Mouse (Mus musculus): ENCODE measurements around the gene Klf6.

Gene Klf6

GRCm38 (mm10) chr13:5861157-5862002, at the start of gene Klf6:
Klf6 (plus strand) TSS chr13:5861482.
- DNase-seq (ENCODE audit: low read depth, low spot score) = peak; percentile 99

GRCm38 (mm10) chr13:5813433-5813832, 47.8 kb upstream of the Klf6 start:
- DNase-seq (ENCODE audit: low read depth, low spot score) = no peak

DNA sequence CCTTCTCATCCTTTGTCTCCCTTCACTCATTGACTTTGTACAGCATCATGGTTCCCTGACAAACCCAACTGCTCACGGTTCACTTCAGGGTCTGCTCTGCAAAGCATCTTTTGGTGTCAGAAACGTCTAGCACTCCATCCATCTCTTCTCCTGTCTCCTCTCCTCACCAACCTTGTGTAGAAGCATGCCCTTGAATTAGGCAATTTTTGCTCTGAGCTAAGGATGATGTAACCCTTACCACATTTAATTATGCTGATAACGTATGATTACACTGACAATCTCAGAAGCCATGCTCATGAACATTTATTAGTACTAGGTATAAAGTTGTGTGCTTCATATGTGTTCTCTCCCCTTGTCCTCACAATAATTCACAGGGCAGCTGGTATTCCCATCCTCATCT, 44.0 kb upstream of the Klf6 start:
- DNase-seq (ENCODE audit: low read depth, low spot score) = no peak

- no peak for DNase-seq (ENCODE audit: low read depth, low spot score)
These were observed 42.1 kb upstream of the Klf6 start for GRCm38 (mm10) chr13:5819173-5819572.

- no peak for DNase-seq (ENCODE audit: low read depth, low spot score)
These were observed 38.7 kb upstream of the Klf6 start for GRCm38 (mm10) chr13:5822586-5822985.

- no peak for DNase-seq (ENCODE audit: low read depth, low spot score)
These were observed 38.1 kb upstream of the Klf6 start for GRCm38 (mm10) chr13:5823150-5823549.

- no peak for DNase-seq (ENCODE audit: low read depth, low spot score)
These were observed 37.0 kb upstream of the Klf6 start for GRCm38 (mm10) chr13:5824189-5824815.

DNA sequence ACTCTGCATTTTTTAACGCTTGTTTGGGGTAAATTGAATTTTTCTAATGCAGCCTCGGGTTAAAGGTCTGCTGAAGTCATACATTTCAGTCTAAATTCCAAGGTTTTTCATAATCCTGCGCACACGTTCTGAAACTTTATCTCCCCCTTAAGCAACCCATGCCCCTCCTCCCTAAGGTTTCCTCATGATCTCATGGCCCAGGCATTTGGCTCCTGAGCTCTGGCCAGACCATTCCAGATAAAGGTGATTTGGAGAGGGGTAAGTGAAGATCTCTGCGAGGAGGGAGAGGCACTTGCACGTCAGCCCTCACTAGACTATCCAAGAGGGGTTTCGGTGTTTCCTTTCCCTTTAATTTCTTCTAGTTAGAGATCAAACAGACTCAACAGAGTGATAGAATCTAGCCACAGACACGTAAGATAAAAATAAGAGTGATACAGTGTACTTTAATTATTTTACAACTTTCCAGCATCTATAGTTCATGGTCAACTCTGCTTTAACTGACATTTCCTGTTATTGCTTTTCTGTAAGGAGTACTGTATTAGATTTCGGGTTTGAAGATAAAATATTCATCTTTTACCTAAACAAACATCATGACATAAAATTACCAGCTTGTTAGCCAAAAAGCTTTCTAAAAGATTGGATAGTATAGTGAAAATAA, 35.0 kb upstream of the Klf6 start:
- no peak for DNase-seq (ENCODE audit: low read depth, low spot score)

DNA sequence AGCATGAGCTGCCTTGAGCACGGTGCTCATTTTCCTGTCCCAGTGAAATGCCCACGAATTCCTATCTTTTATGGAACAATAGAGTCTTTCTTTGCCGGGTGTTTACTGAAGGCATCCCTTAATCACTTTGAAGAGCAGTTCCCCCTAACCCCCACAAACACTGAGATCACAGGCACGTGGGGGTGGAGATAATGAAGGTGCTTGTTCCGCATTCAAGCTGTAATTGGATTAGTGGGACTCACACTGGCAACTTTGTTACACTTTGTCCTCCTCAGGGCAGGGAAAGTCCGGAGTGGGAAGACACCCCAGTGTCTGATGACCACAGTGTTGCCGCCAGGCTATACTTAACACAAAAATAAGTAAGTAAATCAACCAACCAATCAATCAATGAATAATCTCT, 29.3 kb upstream of the Klf6 start:
- DNase-seq (ENCODE audit: low read depth, low spot score) = no peak

DNA sequence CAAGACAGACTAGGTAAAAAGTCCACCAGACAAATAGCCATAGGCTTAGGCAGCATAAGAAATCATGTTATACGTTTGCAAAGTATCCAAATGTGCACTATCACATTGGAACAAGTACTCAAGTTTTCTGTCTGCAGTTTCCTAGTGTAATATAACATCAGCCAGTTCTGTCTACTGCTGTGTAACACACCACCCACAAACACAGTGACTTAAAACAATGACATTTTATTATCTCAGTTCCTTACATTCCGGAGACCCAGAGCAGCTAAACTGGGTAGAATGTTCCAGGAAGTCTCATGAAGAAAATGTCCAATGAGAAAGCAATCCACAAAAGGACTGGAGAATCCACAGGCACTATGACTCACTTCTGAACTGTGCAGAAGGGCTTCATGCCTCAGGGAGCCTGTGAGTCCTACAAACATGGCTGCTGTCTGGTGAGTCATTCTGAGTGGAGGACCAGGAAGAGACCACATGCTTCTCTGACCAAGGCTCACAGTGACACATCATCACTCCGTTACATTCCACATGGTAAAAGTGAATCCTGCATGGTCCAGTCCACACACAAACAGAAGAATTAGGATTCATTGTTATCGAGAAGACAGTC, 24.0 kb upstream of the Klf6 start:
- DNase-seq (ENCODE audit: low read depth, low spot score) = no peak

GRCm38 (mm10) chr13:5841418-5841817, 19.9 kb upstream of the Klf6 start:
- DNase-seq (ENCODE audit: low read depth, low spot score) = no peak

GRCm38 (mm10) chr13:5842911-5843310, 18.4 kb upstream of the Klf6 start:
- no peak for DNase-seq (ENCODE audit: low read depth, low spot score)

DNA sequence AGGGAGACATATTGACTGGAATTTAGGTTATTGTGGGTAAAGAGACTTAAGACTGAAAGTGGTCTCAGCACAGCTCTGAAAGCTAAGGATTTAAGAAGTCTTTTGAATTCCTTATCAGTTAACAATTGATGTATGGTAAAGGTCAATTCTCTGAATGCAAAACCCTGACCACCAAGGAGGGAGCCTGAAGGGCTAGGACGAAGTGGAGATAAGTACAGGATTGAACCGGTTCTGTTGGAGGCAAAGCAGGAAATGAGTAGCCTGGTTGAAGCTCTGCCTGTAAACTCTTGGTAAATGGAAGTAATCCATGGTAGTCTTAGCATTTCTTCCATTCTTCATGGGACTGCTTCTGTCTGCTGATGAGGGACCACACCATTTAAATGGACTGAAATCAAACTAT, 17.5 kb upstream of the Klf6 start:
- DNase-seq (ENCODE audit: low read depth, low spot score) = no peak

DNA sequence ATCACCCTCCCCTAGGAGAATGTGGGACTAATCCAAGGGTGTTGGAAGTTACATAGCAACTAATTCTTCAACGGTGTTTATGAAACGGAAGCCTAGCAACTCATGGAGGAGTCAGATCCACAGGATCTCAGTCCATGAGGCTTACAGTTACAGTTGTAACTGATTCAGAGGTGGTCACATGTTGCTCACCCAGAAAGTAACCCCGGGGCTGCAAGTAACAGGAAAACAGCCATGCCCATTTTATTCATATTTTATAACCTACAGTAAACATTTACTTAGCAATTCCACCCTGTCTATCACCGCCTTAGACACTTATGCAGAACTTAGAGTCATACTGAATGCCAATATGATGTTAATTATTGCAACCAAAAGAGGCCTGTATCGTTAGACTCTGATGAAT, 16.9 kb upstream of the Klf6 start:
- DNase-seq (ENCODE audit: low read depth, low spot score) = no peak

DNA sequence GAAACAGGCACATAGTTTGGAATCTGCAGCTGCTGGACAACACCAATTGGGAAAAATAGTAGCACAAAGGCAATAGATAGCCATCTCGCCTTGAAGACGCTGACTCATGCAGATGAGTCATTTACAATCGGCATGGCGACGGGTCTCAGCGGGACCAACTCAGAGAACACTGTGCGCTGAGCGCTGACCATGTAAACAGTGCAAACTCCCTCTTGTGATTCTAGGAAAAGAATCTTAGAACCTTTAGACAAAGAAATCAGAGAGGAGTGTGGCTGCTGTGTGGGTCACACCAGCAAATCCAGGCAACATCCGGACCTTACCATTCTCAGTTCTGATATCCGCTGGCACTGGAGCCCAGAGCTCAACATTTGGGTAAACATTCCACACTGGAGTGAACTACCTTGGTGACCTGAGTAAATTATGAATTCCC, 16.1 kb upstream of the Klf6 start:
- DNase-seq (ENCODE audit: low read depth, low spot score) = no peak

DNA sequence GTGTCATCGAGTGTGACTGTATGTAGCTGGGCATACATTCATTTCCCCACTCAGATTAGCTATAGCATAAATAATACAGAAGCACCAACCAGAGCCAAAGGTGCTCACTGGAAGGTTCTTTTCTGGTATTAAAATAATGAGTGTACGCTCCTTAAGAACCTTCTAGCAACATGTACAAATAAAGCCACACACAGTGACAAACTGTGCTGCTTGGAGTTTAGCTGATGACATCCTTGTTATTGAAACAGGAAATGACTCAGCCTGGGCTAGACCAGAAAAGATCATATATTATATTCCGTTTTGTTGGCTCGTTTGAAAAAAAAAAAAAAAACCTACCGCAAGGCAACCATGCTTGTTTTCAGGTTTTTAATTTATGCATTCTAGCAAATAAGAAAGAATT, 15.7 kb upstream of the Klf6 start:
- no peak for DNase-seq (ENCODE audit: low read depth, low spot score)

DNA sequence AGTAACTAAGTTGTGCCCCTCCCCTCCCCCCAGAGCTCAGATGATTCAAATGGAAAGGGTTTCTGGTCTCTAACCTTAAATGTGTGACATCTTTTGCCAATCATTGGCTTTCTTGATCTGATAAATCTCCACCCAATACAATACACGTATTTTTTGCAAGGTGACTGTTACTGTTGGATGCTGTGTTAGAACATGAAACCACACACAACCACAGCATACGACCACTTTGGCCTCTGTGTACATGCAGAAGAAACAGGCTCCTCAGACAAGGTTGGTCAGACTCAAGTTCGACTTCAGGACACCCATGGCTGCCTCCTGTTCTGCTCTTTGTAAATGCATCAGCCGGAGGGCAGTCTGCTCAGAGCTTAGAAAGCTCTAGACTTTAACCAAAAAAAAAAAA, 14.4 kb upstream of the Klf6 start:
- DNase-seq (ENCODE audit: low read depth, low spot score) = no peak

GRCm38 (mm10) chr13:5847736-5848135, 13.5 kb upstream of the Klf6 start:
- no peak for DNase-seq (ENCODE audit: low read depth, low spot score)

GRCm38 (mm10) chr13:5860651-5861156, 578 bp upstream of the Klf6 start:
- no peak for DNase-seq (ENCODE audit: low read depth, low spot score)

DNA sequence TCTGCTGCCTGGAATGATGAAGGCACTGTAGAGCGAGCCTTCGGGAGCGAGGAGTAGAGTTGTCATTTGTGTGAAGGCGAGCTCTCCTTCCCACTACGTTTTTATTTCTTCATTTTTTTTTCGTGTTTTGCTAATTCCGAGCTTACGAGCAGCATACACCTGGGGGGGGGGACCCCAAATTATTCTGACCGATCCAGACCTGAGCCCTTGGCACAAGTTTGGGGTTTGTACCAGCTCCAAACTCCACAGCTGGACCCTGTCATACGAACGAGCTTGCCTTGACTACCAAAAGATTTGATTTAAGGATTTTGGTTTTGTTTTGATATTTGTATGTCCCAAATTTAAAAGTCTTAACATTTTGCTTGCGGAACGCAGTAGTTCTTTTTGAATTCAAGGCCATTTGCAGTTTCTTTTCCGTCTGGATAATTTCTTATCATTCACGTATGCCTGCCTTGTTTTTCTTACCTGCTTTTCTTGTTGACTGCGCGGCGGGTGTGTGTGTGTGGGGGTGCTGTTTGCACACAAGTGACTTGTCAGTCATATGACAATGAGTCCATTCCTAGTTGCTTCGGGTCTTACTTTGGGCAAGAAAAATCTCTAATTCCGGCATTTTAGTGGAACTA, 832 bp downstream of the Klf6 start:
- DNase-seq (ENCODE audit: low read depth, low spot score) = no peak

- no peak for DNase-seq (ENCODE audit: low read depth, low spot score)
These were observed 1.5 kb downstream of the Klf6 start for GRCm38 (mm10) chr13:5862626-5863407.

All from retina, postnatal 7 days (tissue).